Mouse (Mus musculus): ENCODE data around the gene Acly. TPM values are rescaled to one million over a fixed set of nuclear protein-coding genes. Genes with fewer than 3 reads are reported as not detected.
"Not testable (repeated sequence)": the region's sequence is repeated elsewhere in the genome, so short reads cannot be mapped to it uniquely, and the experiment has no call there.

The Acly gene
- polyA plus RNA-seq, 1 experiment from 2014 or later = 54.0 TPM

DNA sequence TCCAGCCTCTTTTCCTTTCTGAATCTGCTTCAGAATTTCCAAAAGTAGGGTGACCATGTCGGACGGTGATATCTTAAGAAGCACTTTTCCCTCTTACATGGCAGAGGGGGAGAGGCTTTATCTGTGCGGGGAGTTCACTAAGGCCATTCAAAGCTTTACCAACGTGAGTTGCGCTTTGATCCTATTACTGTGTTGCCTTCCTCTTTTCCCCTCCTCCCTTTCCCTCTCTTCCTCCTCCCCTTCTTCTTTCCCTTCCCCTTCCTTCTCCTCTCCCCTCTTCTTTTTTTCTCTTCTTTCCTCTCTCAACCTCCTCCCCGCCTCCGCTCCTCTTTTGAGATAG is 17.9 kb upstream of the Acly start:
- no peak; the same call in 1 of the 2 replicates for ATAC-seq (ENCODE audit: insufficient number of reproducible peaks, insufficient read depth, low FRiP score, low read depth)
- 25% methylated on average over 7 of the region's 7 CpGs for WGBS
- Histone ChIP-seq H3K36me3 (ENCODE audit: control insufficient read depth, insufficient read depth, low read length) (no peaks in the 10 kb centered on the region), H3K27me3 (ENCODE audit: control insufficient read depth, insufficient read depth, low read length) (no peaks in the 10 kb centered on the region), H3K4me2 (ENCODE audit: low read length) (peak overlapping the region; percentile 77), H3K4me3 (ENCODE audit: control insufficient read depth in 1 of 2, insufficient read depth in 1 of 2, low read depth in 1 of 2, low read length in 2 of 2) (peak overlapping the region; percentile 38 to 52), H3K9ac (ENCODE audit: low read length) (peak overlapping the region; percentile 69), H3K27ac (replicated peaks in 1 of 2; ENCODE audit: control insufficient read depth in 1 of 2, insufficient read depth in 1 of 2, low read depth in 2 of 2, low read length in 2 of 2) (no peak overlapping the region; a peak in 1 of 4 replicates), H3K9me3 (ENCODE audit: control insufficient read depth, low read length) (no peaks in the 10 kb centered on the region), H3K4me1 (ENCODE audit: control insufficient read depth in 2 of 2, insufficient read depth in 2 of 2, low read length in 2 of 2) (peaks cover 4 to 6% of the 10 kb centered on the region in 2 experiments; a peak in 3 of 4 replicates)

DNA sequence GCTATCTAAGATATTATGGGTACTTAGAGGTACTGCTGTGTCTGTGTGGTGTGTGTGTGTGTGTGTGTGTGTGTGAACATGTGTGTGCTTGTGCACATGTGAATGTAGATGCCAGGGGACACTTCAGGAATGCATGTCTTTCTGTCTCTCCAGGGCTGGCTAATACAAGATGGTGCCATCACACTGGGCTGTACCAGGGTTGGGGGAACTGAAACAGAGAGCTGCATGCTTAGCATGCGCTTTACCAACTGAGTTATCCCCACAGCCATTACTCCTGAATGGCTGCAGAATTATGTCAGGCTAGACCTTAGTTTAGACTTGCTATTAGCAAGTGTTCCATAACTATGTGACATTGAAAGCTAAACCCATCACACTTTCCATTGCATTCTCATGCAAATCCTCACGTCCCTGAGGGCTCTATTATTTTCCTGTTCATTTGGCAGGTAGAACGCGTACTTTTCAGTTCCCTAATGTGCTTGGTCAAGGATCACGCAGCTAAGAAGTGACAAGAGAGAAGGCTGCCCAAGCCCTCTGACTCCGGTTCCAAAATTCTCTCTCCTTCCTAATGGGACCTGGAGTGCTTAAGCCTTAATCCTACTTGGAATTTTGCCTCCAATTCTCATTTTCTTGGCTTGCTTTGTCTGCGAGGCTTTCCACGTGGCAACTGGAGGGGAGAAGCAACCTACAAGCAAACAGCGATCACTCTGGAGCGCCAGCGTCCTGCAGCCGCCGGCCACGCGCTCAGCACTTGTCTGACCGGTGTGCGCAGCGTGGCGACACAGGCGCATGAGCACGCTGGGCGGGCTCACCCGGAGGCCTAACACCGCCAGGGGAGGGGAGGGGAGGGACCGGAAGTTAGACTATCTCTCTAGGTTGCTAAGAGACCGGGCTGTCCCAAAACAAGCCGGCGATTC is 17.3 kb upstream of the Acly start, which contains the start of gene Ttc25:
TSS of gene Ttc25 (plus strand) at position 776 of the 914 bp plus-strand sequence.
- Histone ChIP-seq H3K4me1 (ENCODE audit: control insufficient read depth in 2 of 2, insufficient read depth in 2 of 2, low read length in 2 of 2) (peaks cover 4 to 6% of the 10 kb centered on the region in 2 experiments; a peak in 3 of 4 replicates), H3K9me3 (ENCODE audit: control insufficient read depth, low read length) (no peaks in the 10 kb centered on the region), H3K4me2 (ENCODE audit: low read length) (peak within 1 kb of the TSS; percentile 77), H3K36me3 (ENCODE audit: control insufficient read depth, insufficient read depth, low read length) (no peaks in the 10 kb centered on the region), H3K9ac (ENCODE audit: low read length) (peak within 1 kb of the TSS; percentile 69), H3K27ac (replicated peaks in 1 of 2; ENCODE audit: control insufficient read depth in 1 of 2, insufficient read depth in 1 of 2, low read depth in 2 of 2, low read length in 2 of 2) (peak within 1 kb of the TSS; percentile 22 to 61; a peak in 3 of 4 replicates), H3K4me3 (ENCODE audit: control insufficient read depth in 1 of 2, insufficient read depth in 1 of 2, low read depth in 1 of 2, low read length in 2 of 2) (peak within 1 kb of the TSS; percentile 38 to 52), H3K27me3 (ENCODE audit: control insufficient read depth, insufficient read depth, low read length) (no peaks in the 10 kb centered on the region)
- ATAC-seq (ENCODE audit: insufficient number of reproducible peaks, insufficient read depth, low FRiP score, low read depth) = peak; percentile 95
- 5% methylated on average over 28 of the region's 28 CpGs for WGBS

DNA sequence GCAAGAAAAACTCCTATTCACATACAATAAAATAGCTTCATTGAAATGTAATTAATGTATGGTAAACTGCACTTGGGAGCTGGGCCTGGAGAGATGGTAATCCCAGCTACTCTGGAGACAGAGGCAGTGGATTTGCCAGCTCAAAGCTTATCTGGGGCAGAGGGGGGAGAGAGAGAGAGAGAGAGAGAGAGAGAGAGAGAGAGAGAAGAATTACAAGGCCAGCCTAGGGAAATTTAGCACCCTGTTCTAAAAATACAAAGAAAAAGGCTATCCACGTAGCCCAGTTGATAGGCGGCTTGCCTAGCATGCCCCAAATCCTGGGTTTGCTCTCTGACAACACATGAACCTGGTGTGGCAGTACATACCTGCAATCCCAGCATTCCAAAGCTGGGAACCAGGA is 13.8 kb upstream of the Acly start:
- WGBS = 57% methylated on average over 2 of the region's 2 CpGs

DNA sequence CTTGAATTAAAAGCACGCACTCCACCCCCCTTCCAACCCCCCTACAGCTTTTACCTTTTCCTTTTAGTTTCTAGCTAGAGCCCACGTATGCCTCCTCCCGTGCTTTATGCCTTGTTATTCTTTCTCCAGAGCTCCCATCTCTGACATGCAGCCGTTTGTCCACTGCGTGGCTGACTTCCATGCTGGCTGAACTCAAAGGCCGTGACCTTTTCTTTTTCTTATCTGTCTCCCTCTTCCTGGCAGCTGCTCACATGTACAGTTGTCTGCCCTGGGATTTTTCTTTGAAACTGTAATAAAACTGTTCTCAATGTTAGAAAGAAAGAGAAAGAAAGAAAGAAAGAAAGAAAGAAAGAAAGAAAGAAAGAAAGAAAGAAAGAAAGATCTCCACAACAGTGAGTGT is 13.2 kb upstream of the Acly start:
- Histone ChIP-seq H3K4me1 (ENCODE audit: control insufficient read depth in 2 of 2, insufficient read depth in 2 of 2, low read length in 2 of 2) (peaks cover 3 to 6% of the 10 kb centered on the region in 2 experiments; a peak in 3 of 4 replicates), H3K27me3 (ENCODE audit: control insufficient read depth, insufficient read depth, low read length) (no peaks in the 10 kb centered on the region), H3K4me2 (ENCODE audit: low read length) (no peak overlapping the region), H3K36me3 (ENCODE audit: control insufficient read depth, insufficient read depth, low read length) (no peaks in the 10 kb centered on the region), H3K9me3 (ENCODE audit: control insufficient read depth, low read length) (0 out of 2 replicates have a peak, but pooled peaks cover under 1% of the 10 kb centered on the region), H3K27ac (replicated peaks in 1 of 2; ENCODE audit: control insufficient read depth in 1 of 2, insufficient read depth in 1 of 2, low read depth in 2 of 2, low read length in 2 of 2) (no peak overlapping the region), H3K4me3 (ENCODE audit: control insufficient read depth in 1 of 2, insufficient read depth in 1 of 2, low read depth in 1 of 2, low read length in 2 of 2) (no peak overlapping the region), H3K9ac (ENCODE audit: low read length) (no peak overlapping the region)
- WGBS = 22% methylated on average over 6 of the region's 6 CpGs
- no peak for ATAC-seq (ENCODE audit: insufficient number of reproducible peaks, insufficient read depth, low FRiP score, low read depth)

More for the DNA sequence above, 13.8 kb upstream of the Acly start:
- Histone ChIP-seq H3K36me3 (ENCODE audit: control insufficient read depth, insufficient read depth, low read length) (no peaks in the 10 kb centered on the region), H3K9me3 (ENCODE audit: control insufficient read depth, low read length) (no peaks in the 10 kb centered on the region), H3K4me3 (ENCODE audit: control insufficient read depth in 1 of 2, insufficient read depth in 1 of 2, low read depth in 1 of 2, low read length in 2 of 2) (no peak overlapping the region), H3K4me2 (ENCODE audit: low read length) (no peak overlapping the region), H3K27me3 (ENCODE audit: control insufficient read depth, insufficient read depth, low read length) (no peaks in the 10 kb centered on the region), H3K4me1 (ENCODE audit: control insufficient read depth in 2 of 2, insufficient read depth in 2 of 2, low read length in 2 of 2) (peaks cover 4 to 6% of the 10 kb centered on the region in 2 experiments; a peak in 3 of 4 replicates), H3K9ac (ENCODE audit: low read length) (no peak overlapping the region), H3K27ac (replicated peaks in 1 of 2; ENCODE audit: control insufficient read depth in 1 of 2, insufficient read depth in 1 of 2, low read depth in 2 of 2, low read length in 2 of 2) (no peak overlapping the region)
- ATAC-seq (ENCODE audit: insufficient number of reproducible peaks, insufficient read depth, low FRiP score, low read depth) = no peak

DNA sequence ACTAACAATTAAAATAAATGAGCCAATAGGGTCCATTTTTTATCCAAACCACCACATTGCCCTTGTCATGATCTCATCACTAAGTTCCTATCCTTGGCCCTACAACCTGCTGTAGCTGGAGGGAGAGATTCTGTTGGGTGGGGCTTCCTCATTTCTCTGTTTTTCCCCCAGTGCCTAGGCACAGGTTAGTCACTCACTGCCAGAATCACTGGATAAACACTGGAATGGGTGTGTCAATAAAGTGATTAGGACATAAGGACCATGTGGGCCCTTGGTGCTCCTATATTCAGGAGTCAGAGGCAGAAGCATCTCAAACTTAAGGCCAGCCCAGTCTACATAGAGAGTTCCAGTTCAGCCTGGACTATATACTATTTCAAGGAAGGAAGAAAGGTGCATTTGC is 8.7 kb upstream of the Acly start:
- 0 out of 2 replicates have a peak, but pooled peaks cover 3% of the 10 kb centered on the region for H3K9me3 ChIP-seq (ENCODE audit: control insufficient read depth, low read length)
- no peak overlapping the region for H3K4me3 ChIP-seq (ENCODE audit: control insufficient read depth in 1 of 2, insufficient read depth in 1 of 2, low read depth in 1 of 2, low read length in 2 of 2)
- H3K4me1 ChIP-seq (ENCODE audit: control insufficient read depth in 2 of 2, insufficient read depth in 2 of 2, low read length in 2 of 2) = no peaks in the 10 kb centered on the region
- H3K27ac ChIP-seq (replicated peaks in 1 of 2; ENCODE audit: control insufficient read depth in 1 of 2, insufficient read depth in 1 of 2, low read depth in 2 of 2, low read length in 2 of 2) = no peak overlapping the region
- no peaks in the 10 kb centered on the region for H3K27me3 ChIP-seq (ENCODE audit: control insufficient read depth, insufficient read depth, low read length)
- H3K9ac ChIP-seq (ENCODE audit: low read length) = no peak overlapping the region
- no peak overlapping the region for H3K4me2 ChIP-seq (ENCODE audit: low read length)
- ATAC-seq (ENCODE audit: insufficient number of reproducible peaks, insufficient read depth, low FRiP score, low read depth) = no peak
- no peaks in the 10 kb centered on the region for H3K36me3 ChIP-seq (ENCODE audit: control insufficient read depth, insufficient read depth, low read length)

DNA sequence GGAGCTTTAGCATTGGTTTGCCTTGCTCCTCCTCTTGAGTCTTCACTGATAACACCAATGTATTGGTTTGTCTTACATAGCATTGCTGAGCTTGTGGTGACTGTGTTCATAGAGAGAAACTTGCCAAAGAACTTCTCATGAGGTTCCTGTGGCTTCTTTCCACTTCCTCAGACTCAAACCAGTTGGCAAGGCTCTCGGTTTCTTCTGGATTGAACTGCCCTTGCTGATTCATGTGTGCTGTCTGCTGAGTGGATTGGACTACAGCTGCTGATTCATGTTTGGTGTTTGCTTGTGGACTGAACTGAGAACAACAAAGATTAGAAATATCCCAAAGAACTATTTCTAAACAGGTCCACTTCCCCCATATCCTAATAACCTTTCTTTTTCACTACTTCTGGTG is 8.2 kb upstream of the Acly start:
- no peak overlapping the region for H3K4me2 ChIP-seq (ENCODE audit: low read length)
- H3K36me3 ChIP-seq (ENCODE audit: control insufficient read depth, insufficient read depth, low read length) = no peaks in the 10 kb centered on the region
- H3K27ac ChIP-seq (replicated peaks in 1 of 2; ENCODE audit: control insufficient read depth in 1 of 2, insufficient read depth in 1 of 2, low read depth in 2 of 2, low read length in 2 of 2) = no peak overlapping the region
- ATAC-seq (ENCODE audit: insufficient number of reproducible peaks, insufficient read depth, low FRiP score, low read depth) = no peak
- WGBS = 81% methylated on average over 1 of the region's 1 CpGs
- H3K9ac ChIP-seq (ENCODE audit: low read length) = no peak overlapping the region
- H3K4me3 ChIP-seq (ENCODE audit: control insufficient read depth in 1 of 2, insufficient read depth in 1 of 2, low read depth in 1 of 2, low read length in 2 of 2) = no peak overlapping the region
- H3K9me3 ChIP-seq (ENCODE audit: control insufficient read depth, low read length) = 0 out of 2 replicates have a peak, but pooled peaks cover 3% of the 10 kb centered on the region
- H3K27me3 ChIP-seq (ENCODE audit: control insufficient read depth, insufficient read depth, low read length) = no peaks in the 10 kb centered on the region
- H3K4me1 ChIP-seq (ENCODE audit: control insufficient read depth in 2 of 2, insufficient read depth in 2 of 2, low read length in 2 of 2) = no peaks in the 10 kb centered on the region

DNA sequence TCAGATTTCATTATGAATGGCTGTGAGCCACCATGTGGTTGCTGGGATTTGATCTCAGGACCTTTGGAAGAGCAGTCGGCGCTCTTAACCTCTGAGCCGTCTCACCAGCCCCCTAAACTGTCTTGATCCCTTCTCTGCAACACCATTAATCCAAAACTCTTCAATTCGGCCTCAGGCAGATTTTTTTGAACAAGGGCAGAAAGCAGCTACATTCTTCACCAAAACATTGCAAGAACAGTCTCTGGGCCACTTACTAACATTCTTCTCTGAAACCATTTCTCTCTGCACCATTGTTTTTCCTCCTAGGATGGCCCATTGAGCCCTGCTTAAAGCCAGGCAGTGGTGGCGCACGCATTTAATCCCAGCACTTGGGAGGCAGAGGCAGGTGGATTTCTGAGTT is 7.0 kb upstream of the Acly start:
- 84% methylated on average over 6 of the region's 6 CpGs for WGBS
- H3K9me3 ChIP-seq (ENCODE audit: control insufficient read depth, low read length); ATAC-seq (ENCODE audit: insufficient number of reproducible peaks, insufficient read depth, low FRiP score, low read depth); H3K36me3 ChIP-seq (ENCODE audit: control insufficient read depth, insufficient read depth, low read length); H3K27me3 ChIP-seq (ENCODE audit: control insufficient read depth, insufficient read depth, low read length); H3K4me3 ChIP-seq (ENCODE audit: control insufficient read depth in 1 of 2, insufficient read depth in 1 of 2, low read depth in 1 of 2, low read length in 2 of 2); H3K4me1 ChIP-seq (ENCODE audit: control insufficient read depth in 2 of 2, insufficient read depth in 2 of 2, low read length in 2 of 2); H3K4me2 ChIP-seq (ENCODE audit: low read length); H3K27ac ChIP-seq (replicated peaks in 1 of 2; ENCODE audit: control insufficient read depth in 1 of 2, insufficient read depth in 1 of 2, low read depth in 2 of 2, low read length in 2 of 2); H3K9ac ChIP-seq (ENCODE audit: low read length): not testable (repeated sequence)
